Mouse (Mus musculus) liver, adult 2 months (tissue): ENCODE data around the gene Plcb1. TPM values are rescaled to one million over a fixed set of nuclear protein-coding genes. Genes with fewer than 3 reads are reported as not detected.
"Not testable (repeated sequence)": the region's sequence is repeated elsewhere in the genome, so short reads cannot be mapped to it uniquely, and the experiment has no call there.

Experiments used
- DNase-seq: peaks from one replicate; pipeline ENCODE4 v3.0.0-alpha.2; 2011; ENCODE audit warnings: low read depth, low spot score; ENCODE audit errors: extremely low read depth
- H3K27ac ChIP-seq: fragments of 200-500 bp; replicated peaks from 2 replicates; pipeline ENCODE4 v1.5.1; 2012; ENCODE audit warnings: low read depth, mild to moderate bottlenecking, control low read depth, inconsistent platforms, low read length; ENCODE audit not compliant: insufficient read depth
- H3K27me3 ChIP-seq: fragments of 200-500 bp; 2 replicates; pipeline ENCODE4 v1.6.1; 2012; ENCODE audit warnings: mild to moderate bottlenecking, moderate library complexity, low read length, inconsistent platforms; ENCODE audit not compliant: control insufficient read depth, insufficient read depth
- H3K36me3 ChIP-seq: fragments of 200-500 bp; 2 replicates; pipeline ENCODE4 v1.6.1; 2012; ENCODE audit warnings: low read length, inconsistent platforms; ENCODE audit not compliant: control insufficient read depth, insufficient read depth
- H3K4me1 ChIP-seq: fragments of 200-500 bp; 2 replicates; pipeline ENCODE4 v1.6.1; 2011; ENCODE audit warnings: low read length; ENCODE audit not compliant: control insufficient read depth, insufficient read depth
- H3K4me3 ChIP-seq: fragments of 200-500 bp; 2 replicates; pipeline ENCODE4 v1.5.1; 2011; ENCODE audit warnings: low read depth, mild to moderate bottlenecking, control low read depth, low read length, moderate library complexity; ENCODE audit not compliant: insufficient read depth
- H3K79me2 ChIP-seq: fragments of 200-500 bp; 2 replicates; pipeline ENCODE4 v1.6.1; 2012; ENCODE audit warnings: inconsistent platforms, mild to moderate bottlenecking, low read length, moderate library complexity; ENCODE audit not compliant: control insufficient read depth, insufficient read depth
- H3K9ac ChIP-seq: fragments of 200-500 bp; 2 replicates; pipeline ENCODE4 v1.6.1; 2012; ENCODE audit warnings: low read depth, mild to moderate bottlenecking, control low read depth, inconsistent platforms, low read length
- CTCF ChIP-seq: fragments of 200-500 bp; IDR thresholded peaks from 2 replicates; pipeline ENCODE4 v1.5.1; 2011; ENCODE audit warnings: low read depth, low read length, control low read depth
- POLR2A ChIP-seq: fragments of 200-500 bp; IDR thresholded peaks from 2 replicates; pipeline ENCODE4 v1.6.1; 2011; ENCODE audit warnings: low read length, control low read depth; ENCODE audit not compliant: insufficient read depth; ENCODE audit errors: extremely low read depth
- WGBS: fragments of 180-500 bp; shearing (Covaris S2); methylation state at CpG from one replicate; pipeline ENCODE4 v1.1.7; 2018; 5-methylcytosine and 5-hydroxymethylcytosine counted together
- polyA plus RNA-seq: library from polyadenylated mRNA; depleted of rRNA; stranded (reverse); fragments of >200 nt; gene quantifications from 2 replicates; pipeline ENCODE4 v1.2.3, GENCODE M21; 2012
- total RNA-seq: library from RNA; depleted of rRNA; stranded (reverse); fragments of >200 nt; gene quantifications from 2 replicates; pipeline ENCODE4 v1.2.3, GENCODE M21; 2014

Gene Plcb1
- total and polyA plus RNA-seq, 2 experiments: 0.88 to 15.4 TPM

- H3K79me2 ChIP-seq: peaks cover under 1% of the 10 kb centered on the region; the same call in 1 of the 2 replicates
- H3K4me1 ChIP-seq: no peaks in the 10 kb centered on the region
- DNase-seq: no peak
- H3K36me3 ChIP-seq: no peaks in the 10 kb centered on the region
- no peak overlapping the region for H3K9ac ChIP-seq
- TF ChIP-seq POLR2A (no peak), CTCF (no peak)
- no peaks in the 10 kb centered on the region for H3K27me3 ChIP-seq
- 95% methylated on average over 5 of the region's 5 CpGs for WGBS
- H3K27ac ChIP-seq: no peak overlapping the region
- no peak overlapping the region for H3K4me3 ChIP-seq
These were observed 202.1 kb downstream of the Plcb1 start for GRCm38 (mm10) chr2:134987978-134988377.

- Histone ChIP-seq H3K4me1 (no peaks in the 10 kb centered on the region), H3K4me3 (no peak overlapping the region), H3K9ac (no peak overlapping the region), H3K36me3 (no peaks in the 10 kb centered on the region), H3K27ac (no peak overlapping the region), H3K79me2 (no peaks in the 10 kb centered on the region; the same call in 1 of the 2 replicates), H3K27me3 (no peaks in the 10 kb centered on the region)
- no peak for DNase-seq
- 87% methylated on average over 9 of the region's 9 CpGs for WGBS
- TF ChIP-seq POLR2A (no peak), CTCF (no peak)
These were observed 203.9 kb downstream of the Plcb1 start for GRCm38 (mm10) chr2:134989650-134990292.

- no peak overlapping the region for H3K27ac ChIP-seq
- H3K36me3 ChIP-seq: no peaks in the 10 kb centered on the region
- DNase-seq: peak; percentile 21
- H3K79me2 ChIP-seq: no peaks in the 10 kb centered on the region; the same call in 1 of the 2 replicates
- no peak overlapping the region for H3K9ac ChIP-seq
- 90% methylated on average over 1 of the region's 1 CpGs for WGBS
- TF ChIP-seq POLR2A (no peak), CTCF (peak; percentile 75)
- H3K4me3 ChIP-seq: no peak overlapping the region
- H3K27me3 ChIP-seq: no peaks in the 10 kb centered on the region
- H3K4me1 ChIP-seq: no peaks in the 10 kb centered on the region
These were observed 221.3 kb downstream of the Plcb1 start for GRCm38 (mm10) chr2:135007134-135007533.

- H3K36me3 ChIP-seq, H3K79me2 ChIP-seq, H3K4me1 ChIP-seq, H3K4me3 ChIP-seq, DNase-seq, H3K27me3 ChIP-seq, H3K9ac ChIP-seq, H3K27ac ChIP-seq: not testable (repeated sequence)
- 97% methylated on average over 2 of the region's 2 CpGs for WGBS
These were observed 222.0 kb downstream of the Plcb1 start for GRCm38 (mm10) chr2:135007885-135008284.

- no peaks in the 10 kb centered on the region for H3K36me3 ChIP-seq
- H3K4me1 ChIP-seq: no peaks in the 10 kb centered on the region
- H3K9ac ChIP-seq: no peak overlapping the region
- H3K27me3 ChIP-seq: no peaks in the 10 kb centered on the region
- DNase-seq: no peak
- H3K79me2 ChIP-seq: no peaks in the 10 kb centered on the region; the same call in 1 of the 2 replicates
- no peak overlapping the region for H3K27ac ChIP-seq
- 93% methylated on average over 8 of the region's 8 CpGs for whole genome bisulfite sequencing
- TF ChIP-seq CTCF (no peak), POLR2A (no peak)
- no peak overlapping the region for H3K4me3 ChIP-seq
These were observed 224.5 kb downstream of the Plcb1 start for GRCm38 (mm10) chr2:135010371-135010770.

- Histone ChIP-seq H3K4me1 (no peaks in the 10 kb centered on the region), H3K27me3 (no peaks in the 10 kb centered on the region), H3K4me3 (no peak overlapping the region), H3K79me2 (no peaks in the 10 kb centered on the region; the same call in 1 of the 2 replicates), H3K9ac (no peak overlapping the region), H3K27ac (no peak overlapping the region), H3K36me3 (no peaks in the 10 kb centered on the region)
- DNase-seq: no peak
- WGBS: 91% methylated on average over 6 of the region's 6 CpGs
- TF ChIP-seq CTCF (no peak), POLR2A (no peak)
These were observed 229.6 kb downstream of the Plcb1 start for GRCm38 (mm10) chr2:135015501-135015900.
